In genomic region chrX:152918212-152918611, GRCm38 (mm10) we compare ENCODE assay signal across 8 mouse cellular contexts.
A peak's percentile ranks its signal among the peaks of the same experiment; 100 is the strongest.
DNase-seq lines count a peak whose midpoint lies in the region; TF ChIP-seq lines count a peak whose summit lies in the region.

No protein-coding gene starts in this region.

- intact Hi-C loops in gastrocnemius, adult 2 months (cut with DNase I): no loop called here

- peak; percentile 72 for TF ChIP-seq CTCF in gastrocnemius, adult 2 months (IDR thresholded peaks at IDR 0.05)
- peak; percentile 80 for TF ChIP-seq CTCF in lung, adult 2 months (IDR thresholded peaks at IDR 0.05; ENCODE audit: insufficient read depth, low read length)

- H3K4me3 ChIP-seq in gastrocnemius, adult 2 months: no peak overlapping the region
- H3K4me3 ChIP-seq in lung, adult 2 months (replicated peaks; ENCODE audit: extremely low read depth, low read depth, low read length): no peak overlapping the region

- TF ChIP-seq POLR2A in lung, adult 2 months (IDR thresholded peaks at IDR 0.05; ENCODE audit: borderline replicate concordance, extremely low read depth, low read depth, low read length): no peak

- no peak overlapping the region for H3K27ac ChIP-seq in gastrocnemius, adult 2 months

- no peaks in the 10 kb centered on the region for H3K4me1 ChIP-seq in lung, adult 2 months (ENCODE audit: control insufficient read depth, insufficient read depth, low read length)

- WGBS in lung, adult 2 months: 45% methylated on average over 1 of the region's 1 CpGs

- DNase-seq in 416B (ENCODE audit: low read depth): peak; percentile 10
- DNase-seq in MN1 (ENCODE audit: low spot score): peak; percentile 58
- DNase-seq in cerebellum, adult 9-10 months: peak; percentile 78
- peak; percentile 51 for DNase-seq in gastrocnemius, adult 2 months
- peak; percentile 83 to 85 for DNase-seq in kidney, postnatal 4 days
- peak; percentile 45 for DNase-seq in lung, adult 2 months
- DNase-seq in right cerebral cortex, postnatal 10 days (ENCODE audit: low spot score in 2 of 2): peak; percentile 48 to 79
- DNase-seq in urinary bladder, postnatal 14 days (ENCODE audit: low spot score): peak; percentile 65

Comparison
In these comparisons a context has a peak if more than half of its experiments do, and no peak if none do; other contexts are left out.
1. DNase-seq: peak in every context shown above with its lines; median percentile 84 in kidney, postnatal 4 days; 78 in cerebellum, adult 9-10 months; 65 in urinary bladder, postnatal 14 days; 64 in right cerebral cortex, postnatal 10 days; 58 in MN1; 51 in gastrocnemius, adult 2 months; 45 in lung, adult 2 months; 10 in 416B.